In the genomic region with DNA sequence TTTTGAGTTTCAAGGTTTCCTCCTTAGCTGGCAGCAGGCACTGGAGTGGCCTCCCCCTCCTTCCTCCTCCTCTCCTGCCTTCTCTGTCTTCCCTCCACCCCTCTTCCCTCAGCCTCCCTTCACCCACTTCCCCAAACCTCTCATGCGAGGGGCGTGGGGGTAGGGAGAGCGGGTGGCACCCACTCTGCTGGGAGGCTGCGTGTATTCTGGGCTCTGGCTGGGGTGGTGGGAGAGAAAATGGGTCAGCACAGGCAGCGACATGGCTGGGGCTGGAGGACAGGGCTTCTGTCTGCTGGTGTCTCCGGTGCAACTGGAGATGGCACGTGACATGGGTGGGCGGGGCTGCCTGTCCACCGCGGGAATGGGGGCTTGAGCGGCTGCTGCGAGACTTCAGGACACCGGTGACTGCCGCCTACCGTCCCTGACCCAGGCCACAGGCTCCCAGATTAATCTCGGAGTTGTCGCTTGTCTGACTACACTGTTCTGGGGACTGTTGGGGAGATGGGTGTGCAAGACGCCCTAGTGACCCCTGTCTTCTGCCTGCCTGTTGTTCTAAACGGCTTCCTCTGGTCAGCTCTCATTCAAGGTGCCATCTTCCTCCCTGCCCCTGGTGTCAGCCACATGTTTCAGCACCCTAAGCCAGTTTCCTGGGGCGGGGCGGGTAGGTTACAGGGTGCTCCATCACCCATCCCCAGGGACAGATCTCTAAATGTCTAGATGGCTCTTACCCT, we compare ENCODE assay signal across 8 mouse cellular contexts.
DNase-seq lines count a peak whose midpoint lies in the region; ATAC-seq and TF ChIP-seq lines count a peak whose summit lies in the region.

No protein-coding gene starts in this region.

- H3K27me3 ChIP-seq in embryonic facial prominence, embryonic 13.5 days: no peaks in the 10 kb centered on the region
- H3K27me3 ChIP-seq in heart, embryonic 11.5 days (ENCODE audit: control insufficient read depth, insufficient read depth, low read length): no peaks in the 10 kb centered on the region
- no peaks in the 10 kb centered on the region for H3K27me3 ChIP-seq in lung, postnatal 0 days (replicated peaks; ENCODE audit: insufficient read depth, low read length)
- H3K27me3 ChIP-seq in thymus, adult 2 months (ENCODE audit: control insufficient read depth, insufficient read depth, low read length): no peaks in the 10 kb centered on the region

- TF ChIP-seq POLR2A in thymus, adult 2 months (IDR thresholded peaks at IDR 0.05; ENCODE audit: control insufficient read depth, extremely low read depth, insufficient read depth, low read length, poor library complexity): peak; percentile 52; the same call in 1 of the 2 replicates

- no peak for TF ChIP-seq EP300 in lung, postnatal 0 days (IDR thresholded peaks at IDR 0.05)

- H3K9ac ChIP-seq in embryonic facial prominence, embryonic 13.5 days: peak overlapping the region; percentile 77
- peak overlapping the region; percentile 83 for H3K9ac ChIP-seq in heart, embryonic 11.5 days (ENCODE audit: low read depth, low read length)
- H3K9ac ChIP-seq in lung, postnatal 0 days (replicated peaks; ENCODE audit: low read depth): peak overlapping the region; percentile 50

- peak overlapping the region; percentile 78 for H3K4me2 ChIP-seq in embryonic facial prominence, embryonic 13.5 days
- H3K4me2 ChIP-seq in heart, embryonic 11.5 days: peak overlapping the region; percentile 83
- peak overlapping the region; percentile 70 for H3K4me2 ChIP-seq in lung, postnatal 0 days (replicated peaks; ENCODE audit: low read depth, low read length)

- H3K36me3 ChIP-seq in embryonic facial prominence, embryonic 13.5 days: no peaks in the 10 kb centered on the region
- H3K36me3 ChIP-seq in heart, embryonic 11.5 days (ENCODE audit: control insufficient read depth, insufficient read depth, low read length): no peaks in the 10 kb centered on the region
- H3K36me3 ChIP-seq in lung, postnatal 0 days (ENCODE audit: insufficient read depth, low read length): no peaks in the 10 kb centered on the region
- no peaks in the 10 kb centered on the region for H3K36me3 ChIP-seq in thymus, adult 2 months (ENCODE audit: control insufficient read depth, insufficient read depth, low read length)

- DNase-seq in CD4-positive helper T cell, adult 2 months (ENCODE audit: low read depth, low spot score): peak; percentile 47
- DNase-seq in kidney, postnatal 14 days: peak; percentile 56
- peak; percentile 84 for DNase-seq in lung, postnatal 0 days (ENCODE audit: low spot score)
- peak; percentile 47 for DNase-seq in ovary, postnatal 14 days (ENCODE audit: low spot score)
- DNase-seq in thymus, adult 2 months: peak; percentile 70

- peak; percentile 75 for ATAC-seq in activated CD4-positive, CD25-positive, alpha-beta regulatory T cell, adult 4 months
- ATAC-seq in embryonic facial prominence, embryonic 13.5 days (ENCODE audit: insufficient number of reproducible peaks, insufficient read depth, low FRiP score, low TSS enrichment, low read depth): peak; percentile 80
- ATAC-seq in heart, embryonic 11.5 days (replicated peaks; ENCODE audit: insufficient number of reproducible peaks, low FRiP score, low TSS enrichment): peak; percentile 91
- ATAC-seq in lung, postnatal 0 days: peak; percentile 86

- WGBS in embryonic facial prominence, embryonic 13.5 days: 4% methylated on average over 21 of the region's 21 CpGs
- WGBS in heart, embryonic 11.5 days (ENCODE audit: insufficient replicate concordance): 4% methylated on average over 21 of the region's 21 CpGs
- 4% methylated on average over 21 of the region's 21 CpGs for WGBS in lung, postnatal 0 days
- 9% methylated on average over 21 of the region's 21 CpGs for WGBS in thymus, adult 2 months

- peak; percentile 56 for TF ChIP-seq CTCF in lung, postnatal 0 days (IDR thresholded peaks at IDR 0.05)
- TF ChIP-seq CTCF in thymus, adult 2 months (IDR thresholded peaks at IDR 0.05; ENCODE audit: borderline replicate concordance, control insufficient read depth, extremely low read depth, insufficient read depth, low read length, poor library complexity): no peak

- H3K27ac ChIP-seq in embryonic facial prominence, embryonic 13.5 days: peak overlapping the region; percentile 64
- peak overlapping the region; percentile 94 for H3K27ac ChIP-seq in heart, embryonic 11.5 days (ENCODE audit: low read depth, low read length)
- H3K27ac ChIP-seq in lung, postnatal 0 days (ENCODE audit: low read length): peak overlapping the region; percentile 76
- peak overlapping the region; percentile 59; the same call in 1 of the 2 replicates for H3K27ac ChIP-seq in thymus, adult 2 months (ENCODE audit: control insufficient read depth, insufficient read depth, low read length)

- peaks cover 28% of the 10 kb centered on the region for H3K4me1 ChIP-seq in embryonic facial prominence, embryonic 13.5 days
- H3K4me1 ChIP-seq in heart, embryonic 11.5 days (ENCODE audit: control insufficient read depth, insufficient read depth, low read length): peaks cover 28% of the 10 kb centered on the region
- H3K4me1 ChIP-seq in lung, postnatal 0 days (ENCODE audit: insufficient read depth, low read depth, low read length): peaks cover 19% of the 10 kb centered on the region; the same call in 1 of the 2 replicates
- peaks cover 39% of the 10 kb centered on the region for H3K4me1 ChIP-seq in thymus, adult 2 months (replicated peaks; ENCODE audit: control insufficient read depth, insufficient read depth, low read length)

- no peaks in the 10 kb centered on the region for H3K9me3 ChIP-seq in embryonic facial prominence, embryonic 13.5 days
- H3K9me3 ChIP-seq in heart, embryonic 11.5 days (replicated peaks; ENCODE audit: control insufficient read depth, low read length): no peaks in the 10 kb centered on the region
- no peaks in the 10 kb centered on the region for H3K9me3 ChIP-seq in lung, postnatal 0 days (ENCODE audit: low read length)

- peak overlapping the region; percentile 52 for H3K4me3 ChIP-seq in embryonic facial prominence, embryonic 13.5 days
- peak overlapping the region; percentile 45 for H3K4me3 ChIP-seq in heart, embryonic 11.5 days (ENCODE audit: low read depth, low read length)
- peak overlapping the region; percentile 35 for H3K4me3 ChIP-seq in lung, postnatal 0 days (ENCODE audit: low read depth, low read length)
- H3K4me3 ChIP-seq in thymus, adult 2 months (ENCODE audit: control insufficient read depth, insufficient read depth, low read length): peak overlapping the region; percentile 48

Comparison
In these comparisons a context has a peak if more than half of its experiments do, and no peak if none do; other contexts are left out.
1. Peak in every context shown above with its lines: DNase-seq, ATAC-seq, H3K4me3 ChIP-seq and H3K27ac ChIP-seq.